Mouse (Mus musculus) neural tube, embryonic 13.5 days (tissue): ENCODE data around the gene Efcab5. TPM values are rescaled to one million over a fixed set of nuclear protein-coding genes. Genes with fewer than 3 reads are reported as not detected.
A peak's percentile ranks its signal among the peaks of the same experiment; 100 is the strongest.

Experiments used
- ATAC-seq: fragments of 200-750 bp; cut with Nextera tagmentation; 2 replicates; pipeline ENCODE4 v1.8.0; 2017; ENCODE audit warnings: low read depth, mild to moderate bottlenecking, moderate TSS enrichment, moderate library complexity
- H3K27ac ChIP-seq: fragments of 300-500 bp; sonication (generic); replicated peaks from 2 replicates; pipeline ENCODE4 v1.5.1; 2015; ENCODE audit warnings: moderate library complexity, mild to moderate bottlenecking, inconsistent platforms
- H3K27me3 ChIP-seq: fragments of 300-500 bp; sonication (generic); 2 replicates; pipeline ENCODE4 v1.6.1; 2015; ENCODE audit warnings: mild to moderate bottlenecking, inconsistent platforms
- H3K36me3 ChIP-seq: fragments of 300-500 bp; sonication (generic); 2 replicates; pipeline ENCODE4 v1.6.1; 2015; ENCODE audit warnings: mild to moderate bottlenecking, inconsistent platforms
- H3K4me1 ChIP-seq: fragments of 300-500 bp; sonication (generic); replicated peaks from 2 replicates; pipeline ENCODE4 v1.6.1; 2015; ENCODE audit warnings: inconsistent platforms
- H3K4me2 ChIP-seq: fragments of 300-500 bp; sonication (generic); 2 replicates; pipeline ENCODE4 v1.6.1; 2015; ENCODE audit warnings: inconsistent platforms, mild to moderate bottlenecking, moderate library complexity
- H3K4me3 ChIP-seq: fragments of 300-500 bp; sonication (generic); 2 replicates; pipeline ENCODE4 v1.5.1; 2015; ENCODE audit warnings: mild to moderate bottlenecking, inconsistent platforms
- H3K9ac ChIP-seq: fragments of 300-500 bp; sonication (generic); 2 replicates; pipeline ENCODE4 v1.6.1; 2015; ENCODE audit warnings: moderate library complexity, mild to moderate bottlenecking, inconsistent platforms
- H3K9me3 ChIP-seq: fragments of 300-500 bp; sonication (generic); 2 replicates; pipeline ENCODE4 v1.6.1; 2016; ENCODE audit warnings: inconsistent platforms
- WGBS: fragments of 180-500 bp; shearing (Covaris S2); methylation state at CpG from one replicate; pipeline ENCODE4 v1.1.7; 2015; 5-methylcytosine and 5-hydroxymethylcytosine counted together
- polyA plus RNA-seq: library from polyadenylated mRNA; unstranded; fragments of >200 nt; fragmentation: Nextera tagmentation; extraction: Ambion mirVana; gene quantifications from 2 replicates; pipeline ENCODE4 v1.2.1, GENCODE M21; 2015

Efcab5 gene
- polyA plus RNA-seq: 0.29 and 0.50 TPM in 2 replicates

DNA sequence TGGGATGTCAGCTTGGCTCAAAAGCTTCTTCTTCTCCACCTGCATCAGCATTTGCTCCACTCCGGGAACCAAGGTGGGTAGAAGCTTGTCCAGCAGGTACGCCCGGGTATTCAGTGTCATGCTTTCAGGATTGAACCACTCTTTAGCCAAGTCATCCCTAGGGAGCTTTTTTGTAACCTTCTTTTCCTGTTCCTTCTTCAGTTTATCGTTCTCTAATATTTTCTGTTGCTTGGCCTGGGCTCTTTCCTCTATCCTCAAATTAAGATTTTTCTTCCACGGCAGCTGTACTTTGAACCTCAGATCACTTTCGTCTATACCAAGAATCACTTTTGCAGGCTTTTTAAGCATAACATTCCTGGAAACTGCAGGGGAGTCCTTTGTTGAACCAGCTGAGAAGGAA, at the start of gene Efcab5:
Efcab5 (minus strand) TSS at position 101 of the 400 bp plus-strand sequence.
- Histone ChIP-seq H3K36me3 (no peaks in the 10 kb centered on the region), H3K9ac (no peak within 1 kb of the TSS), H3K27ac (no peak within 1 kb of the TSS), H3K4me2 (no peak within 1 kb of the TSS), H3K9me3 (no peaks in the 10 kb centered on the region), H3K27me3 (0 out of 2 replicates have a peak, but pooled peaks cover 12% of the 10 kb centered on the region), H3K4me1 (peaks cover 6% of the 10 kb centered on the region), H3K4me3 (no peak within 1 kb of the TSS)
- 84% methylated on average over 6 of the region's 6 CpGs for WGBS
- ATAC-seq: no peak

GRCm38 (mm10) chr11:77235267-77235666, 46.5 kb upstream of the Efcab5 start:
- no peaks in the 10 kb centered on the region for H3K36me3 ChIP-seq
- WGBS: 95% methylated on average over 1 of the region's 1 CpGs
- no peaks in the 10 kb centered on the region for H3K9me3 ChIP-seq
- H3K27me3 ChIP-seq: no peaks in the 10 kb centered on the region
- no peak overlapping the region for H3K4me2 ChIP-seq
- no peak overlapping the region for H3K4me3 ChIP-seq
- no peaks in the 10 kb centered on the region for H3K4me1 ChIP-seq
- no peak for ATAC-seq
- no peak overlapping the region for H3K9ac ChIP-seq
- H3K27ac ChIP-seq: no peak overlapping the region

GRCm38 (mm10) chr11:77231514-77231913, 42.7 kb upstream of the Efcab5 start:
- Histone ChIP-seq H3K9me3 (no peaks in the 10 kb centered on the region), H3K27ac (no peak overlapping the region), H3K4me3 (no peak overlapping the region), H3K27me3 (no peaks in the 10 kb centered on the region), H3K4me1 (no peaks in the 10 kb centered on the region), H3K36me3 (no peaks in the 10 kb centered on the region), H3K9ac (no peak overlapping the region), H3K4me2 (no peak overlapping the region)
- WGBS: 91% methylated on average over 2 of the region's 2 CpGs
- ATAC-seq: no peak

- Histone ChIP-seq H3K9me3 (no peaks in the 10 kb centered on the region), H3K27ac (no peak overlapping the region), H3K27me3 (no peaks in the 10 kb centered on the region), H3K4me2 (no peak overlapping the region), H3K36me3 (no peaks in the 10 kb centered on the region), H3K9ac (no peak overlapping the region), H3K4me3 (no peak overlapping the region), H3K4me1 (no peaks in the 10 kb centered on the region)
- 74% methylated on average over 2 of the region's 2 CpGs for WGBS
- ATAC-seq: no peak
Measured at GRCm38 (mm10) chr11:77230765-77231164, 42.0 kb upstream of the Efcab5 start.

- Histone ChIP-seq H3K27ac (peak overlapping the region; percentile 99), H3K4me2 (peak overlapping the region; percentile 83)
- 0% methylated on average over 11 of the region's 11 CpGs for WGBS
Measured at GRCm38 (mm10) chr11:77216761-77217130, 28.0 kb upstream of the Efcab5 start.

DNA sequence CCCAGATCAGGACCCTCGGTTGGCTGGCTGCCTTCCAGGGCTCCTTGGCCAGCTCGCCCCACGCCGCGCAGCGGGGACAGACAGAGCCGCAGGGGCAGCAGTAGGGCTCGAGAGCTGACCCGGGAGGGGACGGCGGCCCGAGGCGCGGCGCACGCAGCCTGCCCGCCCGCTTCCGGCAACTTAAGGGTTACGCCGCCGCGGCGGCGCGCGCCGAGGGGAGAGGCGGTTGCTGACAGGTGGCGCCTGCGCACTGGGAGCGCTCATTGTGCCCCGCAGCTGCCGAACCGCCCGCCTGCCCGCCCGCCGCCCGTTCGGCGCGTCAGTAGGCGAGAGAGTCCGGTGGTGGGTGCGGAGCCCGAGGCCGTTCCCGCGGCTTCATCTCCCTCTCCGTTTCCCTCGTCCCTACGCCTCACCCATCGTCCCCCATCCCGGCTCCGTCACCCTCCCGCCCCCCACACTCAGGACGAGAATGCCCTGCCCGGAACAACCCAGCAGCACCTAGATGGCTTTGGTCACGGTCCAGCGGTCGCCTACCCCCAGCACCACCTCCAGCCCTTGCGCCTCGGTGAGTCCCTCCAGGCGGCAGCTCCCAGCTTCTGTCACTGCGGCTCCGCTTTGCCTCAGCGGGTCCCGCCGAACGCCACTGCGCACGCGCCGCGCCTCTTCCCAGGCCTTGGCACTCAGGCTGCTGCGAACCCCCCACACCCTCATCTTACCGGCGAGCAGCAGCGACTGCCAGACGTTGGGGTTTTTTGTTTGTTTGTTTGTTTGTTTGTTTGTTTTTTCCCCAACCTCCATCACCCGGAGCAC, 27.4 kb upstream of the Efcab5 start, which contains the start of gene Ssh2:
Ssh2 (plus strand) TSS at position 337 of the 810 bp plus-strand sequence.
- H3K4me1 ChIP-seq: peaks cover 31% of the 10 kb centered on the region
- H3K4me2 ChIP-seq: peak within 1 kb of the TSS; percentile 83
- under 1% methylated on average over 82 of the region's 82 CpGs for WGBS
- no peaks in the 10 kb centered on the region for H3K9me3 ChIP-seq
- H3K27ac ChIP-seq: peak within 1 kb of the TSS; percentile 99
- H3K9ac ChIP-seq: peak within 1 kb of the TSS; percentile 96
- H3K4me3 ChIP-seq: peak within 1 kb of the TSS; percentile 83
- no peaks in the 10 kb centered on the region for H3K36me3 ChIP-seq
- peak; percentile 92 for ATAC-seq
- H3K27me3 ChIP-seq: no peaks in the 10 kb centered on the region

More at GRCm38 (mm10) chr11:77216761-77217130, 28.0 kb upstream of the Efcab5 start:
- Histone ChIP-seq H3K36me3 (no peaks in the 10 kb centered on the region), H3K27me3 (no peaks in the 10 kb centered on the region), H3K9me3 (no peaks in the 10 kb centered on the region), H3K4me3 (peak overlapping the region; percentile 83), H3K4me1 (peaks cover 31% of the 10 kb centered on the region), H3K9ac (peak overlapping the region; percentile 96)
- ATAC-seq: peak; percentile 75

DNA sequence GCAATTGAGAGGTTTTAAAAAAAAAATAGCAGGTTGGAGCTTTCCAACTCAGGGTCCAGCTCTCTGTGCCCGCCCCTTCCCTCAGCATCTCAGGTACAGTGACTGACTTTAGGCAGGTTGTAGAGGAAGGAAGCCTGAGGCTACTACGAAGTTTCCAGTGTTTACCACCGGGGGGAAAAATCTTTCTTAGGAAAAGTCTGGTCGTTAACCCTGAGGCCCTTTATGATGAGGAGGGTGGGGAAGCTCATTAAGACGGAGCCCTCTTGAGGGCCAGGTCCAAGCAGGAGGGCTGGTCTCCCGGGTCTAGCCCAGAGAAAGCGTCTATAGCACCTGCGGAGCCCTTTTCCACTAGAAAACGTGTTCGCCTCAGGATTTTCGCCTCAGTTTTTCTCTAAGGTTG, 26.7 kb upstream of the Efcab5 start:
- Histone ChIP-seq H3K4me2 (peak overlapping the region; percentile 83), H3K4me1 (peaks cover 31% of the 10 kb centered on the region), H3K9ac (peak overlapping the region; percentile 96), H3K9me3 (no peaks in the 10 kb centered on the region), H3K4me3 (peak overlapping the region; percentile 83), H3K27me3 (no peaks in the 10 kb centered on the region), H3K27ac (peak overlapping the region; percentile 99), H3K36me3 (no peaks in the 10 kb centered on the region)
- peak; percentile 51 for ATAC-seq
- WGBS: 1% methylated on average over 11 of the region's 11 CpGs

DNA sequence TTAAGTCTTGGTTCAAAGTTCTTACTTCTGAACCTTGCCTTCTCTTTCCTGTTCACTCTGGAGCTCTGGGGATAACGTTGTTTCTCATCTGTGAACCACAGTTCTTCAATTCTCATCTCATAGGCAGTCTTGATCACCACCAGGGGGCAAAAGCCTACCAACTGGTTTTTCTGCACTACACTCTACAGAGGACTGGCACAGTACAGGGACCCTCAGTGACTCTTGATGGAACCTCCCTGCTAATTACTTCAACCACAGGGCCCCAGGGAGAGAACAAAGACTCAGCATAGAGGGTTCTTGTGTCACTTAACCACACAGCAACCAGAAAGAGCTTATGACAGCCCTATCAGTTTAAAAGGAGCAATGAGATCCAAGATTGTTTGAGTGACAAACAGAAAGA, 26.0 kb upstream of the Efcab5 start:
- Histone ChIP-seq H3K4me2 (peak overlapping the region; percentile 83), H3K27me3 (no peaks in the 10 kb centered on the region), H3K4me1 (peaks cover 31% of the 10 kb centered on the region), H3K9me3 (no peaks in the 10 kb centered on the region), H3K4me3 (no peak overlapping the region), H3K27ac (no peak overlapping the region), H3K36me3 (no peaks in the 10 kb centered on the region), H3K9ac (no peak overlapping the region)
- WGBS: 3% methylated on average over 1 of the region's 1 CpGs
- 0 out of 2 replicates have a peak, but pooled peaks have one; percentile 55 for ATAC-seq

DNA sequence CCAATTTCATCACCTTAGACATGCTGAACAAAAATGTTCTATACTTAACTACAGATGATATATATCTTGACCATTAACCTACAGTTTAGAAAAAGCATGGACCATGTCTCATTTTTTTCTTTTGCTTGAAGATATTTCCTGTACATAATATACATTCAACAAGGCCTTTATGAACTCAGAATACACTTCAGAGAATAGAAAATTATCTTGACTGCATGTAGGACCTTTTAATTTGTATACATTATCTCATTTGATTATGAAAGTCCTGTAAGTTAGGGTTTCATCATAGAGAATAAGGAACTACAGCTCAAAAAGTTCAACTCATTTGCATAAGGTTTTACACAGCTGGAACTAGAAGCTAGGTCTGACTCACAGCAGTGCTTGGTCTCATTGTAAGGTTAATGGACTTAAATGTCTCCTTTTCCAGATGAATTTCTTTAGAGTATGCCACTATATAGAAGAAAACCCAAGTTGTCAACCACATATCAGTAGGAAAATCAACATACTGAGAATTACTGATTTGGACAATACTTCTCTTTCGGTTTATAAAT, 25.4 kb upstream of the Efcab5 start:
- ATAC-seq: no peak
- no peak overlapping the region for H3K4me3 ChIP-seq
- H3K9ac ChIP-seq: no peak overlapping the region
- 89% methylated on average over 1 of the region's 1 CpGs for WGBS
- H3K27me3 ChIP-seq: no peaks in the 10 kb centered on the region
- no peak overlapping the region for H3K27ac ChIP-seq
- peaks cover 31% of the 10 kb centered on the region for H3K4me1 ChIP-seq
- H3K9me3 ChIP-seq: no peaks in the 10 kb centered on the region
- no peak overlapping the region for H3K4me2 ChIP-seq
- no peaks in the 10 kb centered on the region for H3K36me3 ChIP-seq

GRCm38 (mm10) chr11:77200703-77201102, 11.9 kb upstream of the Efcab5 start:
- WGBS: 91% methylated on average over 1 of the region's 1 CpGs
- Histone ChIP-seq H3K9ac (no peak overlapping the region), H3K27me3 (peaks cover 11% of the 10 kb centered on the region), H3K4me3 (no peak overlapping the region), H3K27ac (no peak overlapping the region), H3K9me3 (no peaks in the 10 kb centered on the region), H3K4me1 (no peaks in the 10 kb centered on the region), H3K36me3 (no peaks in the 10 kb centered on the region), H3K4me2 (no peak overlapping the region)
- no peak for ATAC-seq

GRCm38 (mm10) chr11:77199636-77200035, 10.9 kb upstream of the Efcab5 start:
- H3K27ac ChIP-seq: no peak overlapping the region
- no peak overlapping the region for H3K4me3 ChIP-seq
- no peaks in the 10 kb centered on the region for H3K36me3 ChIP-seq
- no peaks in the 10 kb centered on the region for H3K9me3 ChIP-seq
- peaks cover 21% of the 10 kb centered on the region for H3K27me3 ChIP-seq
- no peaks in the 10 kb centered on the region for H3K4me1 ChIP-seq
- 50% methylated on average over 4 of the region's 4 CpGs for WGBS
- no peak for ATAC-seq
- H3K9ac ChIP-seq: no peak overlapping the region
- H3K4me2 ChIP-seq: no peak overlapping the region
